Mouse (Mus musculus): ENCODE measurements around the gene Ntn1. TPM values are rescaled to one million over a fixed set of nuclear protein-coding genes. Genes with fewer than 3 reads are reported as not detected.
A peak's percentile ranks its signal among the peaks of the same experiment; 100 is the strongest.

Gene Ntn1
- polyA plus RNA-seq, 1 experiment from 2014 or later: 1.7 TPM

GRCm38 (mm10) chr11:68417831-68418230 is 17.2 kb upstream of the Ntn1 start:
- H3K4me3 ChIP-seq (ENCODE audit: low read length): no peak overlapping the region
- no peaks in the 10 kb centered on the region for H3K4me1 ChIP-seq (replicated peaks; ENCODE audit: control insufficient read depth, insufficient read depth, low read length)
- H3K27ac ChIP-seq (ENCODE audit: low read length): no peak overlapping the region
- no peak overlapping the region for H3K4me2 ChIP-seq (ENCODE audit: low read depth, low read length)
- ATAC-seq (ENCODE audit: low read depth): no peak
- WGBS: 37% methylated on average over 9 of the region's 9 CpGs
- no peak overlapping the region for H3K9ac ChIP-seq (ENCODE audit: low read length)
- no peaks in the 10 kb centered on the region for H3K36me3 ChIP-seq (ENCODE audit: control insufficient read depth, insufficient read depth, low read length)
- no peaks in the 10 kb centered on the region for H3K9me3 ChIP-seq (ENCODE audit: control insufficient read depth, low read length)
- H3K27me3 ChIP-seq (ENCODE audit: control insufficient read depth, insufficient read depth, low read depth, low read length): no peaks in the 10 kb centered on the region

- no peaks in the 10 kb centered on the region for H3K27me3 ChIP-seq (ENCODE audit: control insufficient read depth, insufficient read depth, low read depth, low read length)
- WGBS: 44% methylated on average over 3 of the region's 3 CpGs
- H3K9me3 ChIP-seq (ENCODE audit: control insufficient read depth, low read length): no peaks in the 10 kb centered on the region
- H3K36me3 ChIP-seq (ENCODE audit: control insufficient read depth, insufficient read depth, low read length): no peaks in the 10 kb centered on the region
- no peak overlapping the region for H3K4me2 ChIP-seq (ENCODE audit: low read depth, low read length)
- H3K4me1 ChIP-seq (replicated peaks; ENCODE audit: control insufficient read depth, insufficient read depth, low read length): no peaks in the 10 kb centered on the region
- ATAC-seq (ENCODE audit: low read depth): no peak
- H3K27ac ChIP-seq (ENCODE audit: low read length): no peak overlapping the region
- H3K4me3 ChIP-seq (ENCODE audit: low read length): no peak overlapping the region
- no peak overlapping the region for H3K9ac ChIP-seq (ENCODE audit: low read length)
These were observed 16.4 kb upstream of the Ntn1 start for GRCm38 (mm10) chr11:68417001-68417400.

- no peaks in the 10 kb centered on the region for H3K27me3 ChIP-seq (ENCODE audit: control insufficient read depth, insufficient read depth, low read depth, low read length)
- H3K27ac ChIP-seq (ENCODE audit: low read length): no peak overlapping the region
- H3K9ac ChIP-seq (ENCODE audit: low read length): no peak overlapping the region
- WGBS: 57% methylated on average over 2 of the region's 2 CpGs
- H3K4me2 ChIP-seq (ENCODE audit: low read depth, low read length): no peak overlapping the region
- H3K4me1 ChIP-seq (replicated peaks; ENCODE audit: control insufficient read depth, insufficient read depth, low read length): no peaks in the 10 kb centered on the region
- ATAC-seq (ENCODE audit: low read depth): peak; percentile 57; the same call in 1 of the 2 replicates
- H3K36me3 ChIP-seq (ENCODE audit: control insufficient read depth, insufficient read depth, low read length): no peaks in the 10 kb centered on the region
- H3K9me3 ChIP-seq (ENCODE audit: control insufficient read depth, low read length): no peaks in the 10 kb centered on the region
- H3K4me3 ChIP-seq (ENCODE audit: low read length): no peak overlapping the region
These were observed 7.5 kb upstream of the Ntn1 start for GRCm38 (mm10) chr11:68408127-68408526.

GRCm38 (mm10) chr11:68407266-68407926 is 6.8 kb upstream of the Ntn1 start:
- no peak overlapping the region for H3K4me2 ChIP-seq (ENCODE audit: low read depth, low read length)
- H3K9ac ChIP-seq (ENCODE audit: low read length): no peak overlapping the region
- H3K27me3 ChIP-seq (ENCODE audit: control insufficient read depth, insufficient read depth, low read depth, low read length): no peaks in the 10 kb centered on the region
- H3K27ac ChIP-seq (ENCODE audit: low read length): no peak overlapping the region
- 0 out of 2 replicates have a peak, but pooled peaks have one; percentile 23 for ATAC-seq (ENCODE audit: low read depth)
- 42% methylated on average over 11 of the region's 11 CpGs for WGBS
- no peak overlapping the region for H3K4me3 ChIP-seq (ENCODE audit: low read length)
- no peaks in the 10 kb centered on the region for H3K9me3 ChIP-seq (ENCODE audit: control insufficient read depth, low read length)
- no peaks in the 10 kb centered on the region for H3K36me3 ChIP-seq (ENCODE audit: control insufficient read depth, insufficient read depth, low read length)
- H3K4me1 ChIP-seq (replicated peaks; ENCODE audit: control insufficient read depth, insufficient read depth, low read length): no peaks in the 10 kb centered on the region

- Histone ChIP-seq H3K27me3 (ENCODE audit: control insufficient read depth, insufficient read depth, low read depth, low read length) (peaks cover 14% of the 10 kb centered on the region), H3K4me2 (ENCODE audit: low read depth, low read length) (no peak overlapping the region), H3K4me3 (ENCODE audit: low read length) (no peak overlapping the region), H3K4me1 (replicated peaks; ENCODE audit: control insufficient read depth, insufficient read depth, low read length) (peaks cover 4% of the 10 kb centered on the region), H3K27ac (ENCODE audit: low read length) (no peak overlapping the region), H3K36me3 (ENCODE audit: control insufficient read depth, insufficient read depth, low read length) (no peaks in the 10 kb centered on the region), H3K9ac (ENCODE audit: low read length) (no peak overlapping the region), H3K9me3 (ENCODE audit: control insufficient read depth, low read length) (no peaks in the 10 kb centered on the region)
- WGBS: 78% methylated on average over 8 of the region's 8 CpGs
- no peak for ATAC-seq (ENCODE audit: low read depth)
These were observed 5.0 kb upstream of the Ntn1 start for GRCm38 (mm10) chr11:68405576-68405975.

GRCm38 (mm10) chr11:68404185-68404584 is 3.6 kb upstream of the Ntn1 start:
- ATAC-seq (ENCODE audit: low read depth): no peak
- peaks cover 26% of the 10 kb centered on the region for H3K27me3 ChIP-seq (ENCODE audit: control insufficient read depth, insufficient read depth, low read depth, low read length)
- no peak overlapping the region for H3K4me3 ChIP-seq (ENCODE audit: low read length)
- H3K4me2 ChIP-seq (ENCODE audit: low read depth, low read length): no peak overlapping the region
- H3K4me1 ChIP-seq (replicated peaks; ENCODE audit: control insufficient read depth, insufficient read depth, low read length): peaks cover 16% of the 10 kb centered on the region
- H3K9ac ChIP-seq (ENCODE audit: low read length): no peak overlapping the region
- H3K36me3 ChIP-seq (ENCODE audit: control insufficient read depth, insufficient read depth, low read length): no peaks in the 10 kb centered on the region
- no peak overlapping the region for H3K27ac ChIP-seq (ENCODE audit: low read length)
- H3K9me3 ChIP-seq (ENCODE audit: control insufficient read depth, low read length): no peaks in the 10 kb centered on the region
- WGBS: 58% methylated on average over 4 of the region's 4 CpGs

GRCm38 (mm10) chr11:68401428-68401827 is 805 bp upstream of the Ntn1 start:
- H3K27ac ChIP-seq (ENCODE audit: low read length): no peak overlapping the region
- no peaks in the 10 kb centered on the region for H3K36me3 ChIP-seq (ENCODE audit: control insufficient read depth, insufficient read depth, low read length)
- peaks cover 21% of the 10 kb centered on the region for H3K4me1 ChIP-seq (replicated peaks; ENCODE audit: control insufficient read depth, insufficient read depth, low read length)
- no peak for ATAC-seq (ENCODE audit: low read depth)
- no peak overlapping the region for H3K4me2 ChIP-seq (ENCODE audit: low read depth, low read length)
- 24% methylated on average over 5 of the region's 5 CpGs for WGBS
- no peak overlapping the region for H3K4me3 ChIP-seq (ENCODE audit: low read length)
- peaks cover 50% of the 10 kb centered on the region for H3K27me3 ChIP-seq (ENCODE audit: control insufficient read depth, insufficient read depth, low read depth, low read length)
- no peaks in the 10 kb centered on the region for H3K9me3 ChIP-seq (ENCODE audit: control insufficient read depth, low read length)
- H3K9ac ChIP-seq (ENCODE audit: low read length): no peak overlapping the region

- Histone ChIP-seq H3K4me3 (ENCODE audit: low read length) (peak overlapping the region; percentile 55), H3K9ac (ENCODE audit: low read length) (peak overlapping the region; percentile 64), H3K4me1 (replicated peaks; ENCODE audit: control insufficient read depth, insufficient read depth, low read length) (peaks cover 21% of the 10 kb centered on the region), H3K9me3 (ENCODE audit: control insufficient read depth, low read length) (0 out of 2 replicates have a peak, but pooled peaks cover 2% of the 10 kb centered on the region), H3K27me3 (ENCODE audit: control insufficient read depth, insufficient read depth, low read depth, low read length) (peaks cover 55% of the 10 kb centered on the region), H3K27ac (ENCODE audit: low read length) (no peak overlapping the region), H3K4me2 (ENCODE audit: low read depth, low read length) (peak overlapping the region; percentile 98), H3K36me3 (ENCODE audit: control insufficient read depth, insufficient read depth, low read length) (no peaks in the 10 kb centered on the region)
- peak; percentile 73 for ATAC-seq (ENCODE audit: low read depth)
- WGBS: under 1% methylated on average over 51 of the region's 57 CpGs
These were observed 477 bp downstream of the Ntn1 start for GRCm38 (mm10) chr11:68400021-68400671.

GRCm38 (mm10) chr11:68399548-68400020 is 1.0 kb downstream of the Ntn1 start:
- peak overlapping the region; percentile 64 for H3K9ac ChIP-seq (ENCODE audit: low read length)
- H3K4me3 ChIP-seq (ENCODE audit: low read length): peak overlapping the region; percentile 55
- 0 out of 2 replicates have a peak, but pooled peaks cover 2% of the 10 kb centered on the region for H3K9me3 ChIP-seq (ENCODE audit: control insufficient read depth, low read length)
- H3K36me3 ChIP-seq (ENCODE audit: control insufficient read depth, insufficient read depth, low read length): no peaks in the 10 kb centered on the region
- H3K4me2 ChIP-seq (ENCODE audit: low read depth, low read length): peak overlapping the region; percentile 98
- no peak overlapping the region for H3K27ac ChIP-seq (ENCODE audit: low read length)
- WGBS: under 1% methylated on average over 47 of the region's 47 CpGs
- peaks cover 55% of the 10 kb centered on the region for H3K27me3 ChIP-seq (ENCODE audit: control insufficient read depth, insufficient read depth, low read depth, low read length)
- peak; percentile 49 for ATAC-seq (ENCODE audit: low read depth)
- H3K4me1 ChIP-seq (replicated peaks; ENCODE audit: control insufficient read depth, insufficient read depth, low read length): peaks cover 21% of the 10 kb centered on the region
